Mouse (Mus musculus) lung, embryonic 14.5 days (tissue): Measurements from ENCODE around the gene Hif3a. TPM values are rescaled to one million over a fixed set of nuclear protein-coding genes. Genes with fewer than 3 reads are reported as not detected.

Experiments
- ATAC-seq: fragments of 200-750 bp; cut with Nextera tagmentation; 2 replicates; pipeline ENCODE4 v1.8.0; 2017; ENCODE audit warnings: mild to moderate bottlenecking, moderate TSS enrichment, moderate library complexity; ENCODE audit not compliant: insufficient read depth
- DNase-seq: peaks from one replicate; pipeline ENCODE4 v3.0.0-alpha.2; 2015
- H3K27ac ChIP-seq: fragments of 300-500 bp; sonication (generic); 2 replicates; pipeline ENCODE4 v1.5.1; 2014; ENCODE audit warnings: low read depth, mild to moderate bottlenecking, moderate library complexity
- H3K27me3 ChIP-seq: fragments of 300-500 bp; sonication (generic); 2 replicates; pipeline ENCODE4 v1.6.1; 2014; ENCODE audit warnings: low read length, control low read depth; ENCODE audit not compliant: insufficient read depth
- H3K36me3 ChIP-seq: fragments of 300-500 bp; sonication (generic); 2 replicates; pipeline ENCODE4 v1.6.1; 2014; ENCODE audit warnings: control low read depth; ENCODE audit not compliant: insufficient read depth
- H3K4me1 ChIP-seq: fragments of 300-500 bp; sonication (generic); 2 replicates; pipeline ENCODE4 v1.6.1; 2014; ENCODE audit warnings: antibody characterized with exemption, control low read depth; ENCODE audit not compliant: insufficient read depth
- H3K4me2 ChIP-seq: fragments of 300-500 bp; sonication (generic); 2 replicates; pipeline ENCODE4 v1.6.1; 2014; ENCODE audit warnings: mild to moderate bottlenecking
- H3K4me3 ChIP-seq: fragments of 300-500 bp; sonication (generic); 2 replicates; pipeline ENCODE4 v1.5.1; 2014; ENCODE audit warnings: low read depth, low read length
- H3K9ac ChIP-seq: fragments of 300-500 bp; sonication (generic); 2 replicates; pipeline ENCODE4 v1.6.1; 2014
- H3K9me3 ChIP-seq: fragments of 300-500 bp; sonication (generic); 2 replicates; pipeline ENCODE4 v1.6.1; 2016; ENCODE audit warnings: low read depth, low read length, control low read depth
- CTCF ChIP-seq: IDR thresholded peaks from 2 replicates; pipeline ENCODE4 v1.5.1; 2016; ENCODE audit warnings: antibody characterized with exemption, low read depth
- WGBS: fragments of 180-500 bp; shearing (Covaris S2); extraction: QIAGEN DNeasy Blood & Tissue Kit; methylation state at CpG from one replicate; pipeline ENCODE4 v1.1.7; 2014; 5-methylcytosine and 5-hydroxymethylcytosine counted together
- polyA plus RNA-seq: library from polyadenylated mRNA; unstranded; fragments of >200 nt; fragmentation: Nextera tagmentation; extraction: Ambion mirVana; gene quantifications from 2 replicates; pipeline ENCODE4 v1.2.1, GENCODE M21; 2014

Gene Hif3a
- polyA plus RNA-seq, 1 experiment from 2014 or later = 33.1 TPM

DNA sequence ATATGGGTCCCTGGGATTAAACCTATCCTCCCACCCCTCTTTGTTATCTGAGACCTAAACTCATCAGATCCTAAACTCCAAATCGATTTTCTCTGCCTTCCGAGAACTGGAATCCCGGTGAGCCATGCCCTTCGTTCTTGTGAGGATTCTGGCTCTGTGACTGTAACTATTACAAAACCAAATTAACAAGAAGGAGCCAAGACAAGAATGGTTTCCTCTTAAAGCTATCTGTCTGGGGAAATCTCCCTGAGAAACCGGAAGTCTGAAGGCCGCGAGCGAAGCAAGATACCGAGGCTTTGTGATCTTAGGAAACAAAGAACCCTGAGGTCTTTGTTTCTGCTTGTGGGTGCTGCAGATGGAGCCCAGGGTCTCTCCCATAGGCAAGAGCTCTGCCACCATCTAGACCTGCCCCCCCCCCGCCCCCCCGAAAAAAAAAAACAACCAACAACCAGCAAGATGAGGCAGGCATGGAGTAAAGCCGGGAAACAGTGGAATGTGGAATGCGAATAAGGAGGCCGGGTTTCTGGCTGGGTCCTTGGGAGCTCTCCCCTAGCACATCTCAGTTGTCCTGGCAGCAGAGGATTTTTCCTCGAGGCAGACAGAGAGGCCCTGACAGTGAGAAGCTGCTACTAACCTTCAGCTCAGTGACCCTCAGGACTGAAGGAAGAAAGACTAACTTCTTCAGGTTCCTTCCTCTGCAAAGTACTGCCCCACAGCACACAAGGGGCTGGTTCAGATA lies 72.1 kb downstream of the Hif3a start:
- no peak overlapping the region for H3K9ac ChIP-seq
- H3K36me3 ChIP-seq = peaks cover under 1% of the 10 kb centered on the region; the same call in 1 of the 2 replicates
- no peaks in the 10 kb centered on the region for H3K9me3 ChIP-seq
- ATAC-seq (no peak), DNase-seq (peak; percentile 61)
- peaks cover 19% of the 10 kb centered on the region for H3K4me1 ChIP-seq
- TF ChIP-seq CTCF = no peak
- no peak overlapping the region for H3K4me3 ChIP-seq
- H3K27ac ChIP-seq = peak overlapping the region; percentile 89
- H3K4me2 ChIP-seq = peak overlapping the region; percentile 22; the same call in 1 of the 2 replicates
- no peaks in the 10 kb centered on the region for H3K27me3 ChIP-seq
- WGBS = 27% methylated on average over 15 of the region's 15 CpGs

DNA sequence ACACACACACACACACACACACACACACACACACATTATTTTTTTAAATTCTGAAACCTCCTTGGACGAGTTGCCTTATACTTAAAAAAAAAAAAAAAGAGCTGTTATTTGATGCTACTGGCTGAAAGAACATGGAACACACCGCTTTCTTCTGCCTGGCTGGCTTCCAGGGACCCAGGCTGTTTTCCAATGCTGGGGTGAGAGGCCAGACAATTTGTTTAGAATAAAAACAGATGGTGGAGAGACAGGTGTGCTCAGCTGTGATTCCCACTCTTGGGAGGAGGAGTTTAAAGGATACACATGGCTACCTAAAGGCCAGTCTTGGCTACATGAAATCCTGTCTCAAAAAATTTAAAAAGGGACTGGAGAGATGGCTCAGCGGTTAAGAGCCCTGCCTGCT lies 73.8 kb downstream of the Hif3a start:
- Histone ChIP-seq H3K36me3 (no peaks in the 10 kb centered on the region), H3K4me3 (no peak overlapping the region), H3K9ac (no peak overlapping the region), H3K27me3 (no peaks in the 10 kb centered on the region), H3K27ac (no peak overlapping the region), H3K4me2 (no peak overlapping the region), H3K9me3 (no peaks in the 10 kb centered on the region), H3K4me1 (peaks cover 18% of the 10 kb centered on the region)
- no peak for TF ChIP-seq CTCF
- ATAC-seq (peak; percentile 14), DNase-seq (peak; percentile 90)
- whole genome bisulfite sequencing = 29% methylated on average over 3 of the region's 3 CpGs

DNA sequence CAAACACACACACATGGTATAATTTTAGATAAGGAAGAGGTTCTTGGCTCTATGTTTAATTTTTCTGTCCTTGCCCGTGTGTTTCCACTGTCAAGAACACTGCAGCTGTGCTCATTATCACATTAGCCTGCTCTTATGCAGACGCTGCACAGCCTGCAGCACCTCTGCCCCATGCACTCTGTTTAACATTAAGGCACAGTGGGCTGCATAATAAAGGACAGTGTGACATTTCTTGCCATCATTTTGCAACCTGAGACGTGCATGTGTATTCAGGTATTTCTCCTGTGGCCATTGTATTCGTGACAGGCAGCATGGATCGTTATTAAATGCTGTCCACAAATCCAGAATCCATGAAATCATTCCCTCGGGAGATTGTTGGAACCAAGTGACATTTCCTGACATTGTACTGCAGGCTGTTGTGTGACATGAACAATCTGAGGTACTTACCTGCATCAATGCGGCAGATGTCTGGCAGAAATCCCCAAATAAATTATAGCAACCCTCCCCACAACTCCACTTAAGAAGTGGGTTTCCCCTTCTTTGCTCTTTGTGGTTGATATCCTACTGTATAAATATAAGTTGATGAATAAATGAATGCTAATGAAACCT lies 74.6 kb downstream of the Hif3a start:
- H3K4me1 ChIP-seq = peaks cover 22% of the 10 kb centered on the region
- no peak overlapping the region for H3K9ac ChIP-seq
- ATAC-seq = no peak
- TF ChIP-seq CTCF = no peak
- WGBS = 34% methylated on average over 7 of the region's 7 CpGs
- no peaks in the 10 kb centered on the region for H3K27me3 ChIP-seq
- no peak overlapping the region for H3K4me2 ChIP-seq
- no peak overlapping the region for H3K4me3 ChIP-seq
- peak; percentile 13 for DNase-seq
- no peaks in the 10 kb centered on the region for H3K9me3 ChIP-seq
- H3K36me3 ChIP-seq = no peaks in the 10 kb centered on the region
- no peak overlapping the region for H3K27ac ChIP-seq

DNA sequence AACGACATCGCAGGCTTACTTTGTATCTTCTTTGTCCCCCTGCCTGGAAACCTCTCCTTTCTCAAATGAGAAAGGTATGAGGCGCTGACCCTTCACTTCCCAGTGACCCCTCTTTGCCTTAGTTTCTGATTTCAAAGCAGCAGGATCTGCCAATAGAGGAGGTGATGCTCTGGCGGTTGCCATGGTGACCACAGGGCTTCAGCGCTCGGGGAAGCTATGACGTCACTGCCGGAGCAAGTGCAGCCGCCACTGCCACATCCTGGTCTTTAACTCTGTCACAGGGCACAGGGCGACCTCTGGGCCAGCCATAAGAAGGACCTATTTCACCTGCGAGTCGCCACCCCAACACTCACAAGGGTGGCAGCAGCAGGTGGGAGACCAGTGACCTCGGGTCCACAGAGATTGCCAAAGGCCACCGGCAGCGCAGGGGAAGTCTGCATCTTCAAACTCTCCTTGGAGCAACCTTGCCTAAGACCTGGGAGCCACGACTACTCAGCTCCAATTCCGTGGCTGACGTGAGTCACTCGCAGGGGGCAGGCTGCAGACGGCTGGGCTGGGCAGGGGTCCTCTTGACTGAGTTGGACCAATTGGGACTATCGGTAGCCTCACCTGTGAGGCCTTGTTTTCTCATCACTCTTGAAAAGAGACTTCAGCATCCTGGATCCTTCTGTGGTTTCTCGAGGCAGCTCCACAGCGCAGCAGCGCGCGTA lies 79.2 kb downstream of the Hif3a start, which contains the start of gene Gm42372:
Gene Gm42372 (plus strand): TSS at position 228 of the 710 bp plus-strand sequence.
- no peak within 1 kb of the TSS for H3K4me3 ChIP-seq
- no peak within 1 kb of the TSS for H3K9ac ChIP-seq
- H3K4me2 ChIP-seq = peak within 1 kb of the TSS; percentile 35; the same call in 1 of the 2 replicates
- no peaks in the 10 kb centered on the region for H3K27me3 ChIP-seq
- DNase-seq = peak; percentile 72
- no peak for ATAC-seq
- H3K36me3 ChIP-seq = no peaks in the 10 kb centered on the region
- WGBS = 23% methylated on average over 26 of the region's 26 CpGs
- no peak within 1 kb of the TSS for H3K27ac ChIP-seq
- TF ChIP-seq CTCF = no peak
- no peaks in the 10 kb centered on the region for H3K9me3 ChIP-seq
- H3K4me1 ChIP-seq = peaks cover 9% of the 10 kb centered on the region; the same call in 1 of the 2 replicates

Other genes starting within 250 kb of the Hif3a start
- 117 and 134 TPM in 2 replicates for gene Strn4, start 246.5 kb downstream of the Hif3a start, polyA plus RNA-seq
- gene Fkrp, start 245.7 kb downstream of the Hif3a start, polyA plus RNA-seq = 27.7 and 31.9 TPM in 2 replicates
- 19.6 and 20.2 TPM in 2 replicates for gene Prkd2, start 219.5 kb downstream of the Hif3a start, polyA plus RNA-seq
- 6.6 and 7.8 TPM in 2 replicates for gene Dact3, start 187.1 kb downstream of the Hif3a start, polyA plus RNA-seq
- gene Gng8, start 170.6 kb downstream of the Hif3a start, polyA plus RNA-seq = 10.8 and 11.1 TPM in 2 replicates
- gene Ptgir, start 155.9 kb downstream of the Hif3a start, polyA plus RNA-seq = 1.3 and 1.6 TPM in 2 replicates
- gene Calm3, start 138.3 kb downstream of the Hif3a start, polyA plus RNA-seq = 139 and 155 TPM in 2 replicates
- gene Pnmal2, start 117.7 kb downstream of the Hif3a start, polyA plus RNA-seq = 3.1 and 3.3 TPM in 2 replicates
- gene Pnmal1, start 102.7 kb downstream of the Hif3a start, polyA plus RNA-seq = 0.11 and 0.20 TPM in 2 replicates
- gene Gm42372, start 79.3 kb downstream of the Hif3a start, polyA plus RNA-seq = 0.09 and 0.20 TPM in 2 replicates
- gene Ccdc8, start 69.7 kb downstream of the Hif3a start, polyA plus RNA-seq = 27.3 and 29.2 TPM in 2 replicates
- gene Ppp5c, start 34.5 kb downstream of the Hif3a start, polyA plus RNA-seq = 103 and 117 TPM in 2 replicates
- gene Psg16, start 11.6 kb upstream of the Hif3a start, polyA plus RNA-seq = 0.11 and 0.18 TPM in 2 replicates
- not detected in 2 replicates for gene Ceacam3, start 87.9 kb upstream of the Hif3a start, polyA plus RNA-seq
- not detected in 2 replicates for gene Psg29, start 141.1 kb upstream of the Hif3a start, polyA plus RNA-seq